Mouse (Mus musculus) gastrocnemius, adult 2 months (tissue): ENCODE data around the gene Etv1. TPM values are rescaled to one million over a fixed set of nuclear protein-coding genes. Genes with fewer than 3 reads are reported as not detected.
A peak's percentile ranks its signal among the peaks of the same experiment; 100 is the strongest.

Experiments
- DNase-seq: peaks from one replicate; pipeline ENCODE4 v3.0.0; 2022
- H3K27ac ChIP-seq: fragments of 200-600 bp; 2 replicates; pipeline ENCODE4 v1.8.1; 2022; ENCODE audit warnings: mild to moderate bottlenecking
- H3K4me3 ChIP-seq: fragments of 200-600 bp; 2 replicates; pipeline ENCODE4 v1.8.1; 2022; ENCODE audit warnings: mild to moderate bottlenecking, moderate library complexity
- CTCF ChIP-seq: fragments of 200-600 bp; IDR thresholded peaks from 2 replicates; pipeline ENCODE4 v1.8.1; 2022; ENCODE audit warnings: antibody characterized with exemption, mild to moderate bottlenecking, moderate library complexity
- intact Hi-C: fragments of 180-260 bp; cut with DNase I; formaldehyde crosslinking; loops from one replicate; pipeline ENCODE4 v1.15.1; 2025
- total RNA-seq, 2 experiments: library from RNA; stranded (reverse); gene quantifications; 2 replicates each; pipeline ENCODE4 v1.2.3; 2021

The Etv1 gene
- total RNA-seq, 2 experiments from 2014 or later = 4.0 to 4.8 TPM

- Histone ChIP-seq H3K4me3 (no peak overlapping the region), H3K27ac (no peak overlapping the region)
Observed at GRCm38 (mm10) chr12:38906812-38907211, 127.6 kb downstream of the Etv1 start.

GRCm38 (mm10) chr12:38908947-38909346, 129.8 kb downstream of the Etv1 start:
- no peak for TF ChIP-seq CTCF
- H3K27ac ChIP-seq = no peak overlapping the region
- DNase-seq = no peak
- H3K4me3 ChIP-seq = no peak overlapping the region
- intact Hi-C loops = no loop called here

More at GRCm38 (mm10) chr12:38906812-38907211, 127.6 kb downstream of the Etv1 start:
- intact Hi-C loops = no loop called here
- no peak for TF ChIP-seq CTCF
- DNase-seq = peak; percentile 16
